Mouse (Mus musculus) midbrain, embryonic 14.5 days (tissue): ENCODE measurements at regions not wholly inside any gene's neighbourhood (a gene's known extent, or its start where the extent isn't known, plus 50 kb on each side); places are given as distances from the start of the nearest gene placed in this dataset.

ENCODE experiments used
- ATAC-seq: fragments of 200-750 bp; cut with Nextera tagmentation; 2 replicates; pipeline ENCODE4 v1.8.0; 2017; ENCODE audit warnings: moderate number of reproducible peaks, moderate library complexity; ENCODE audit not compliant: low FRiP score, low TSS enrichment
- DNase-seq: peaks from one replicate; pipeline ENCODE4 v3.0.0-alpha.2; 2015
- H3K27ac ChIP-seq: fragments of 300-500 bp; sonication (generic); replicated peaks from 2 replicates; pipeline ENCODE4 v1.5.1; 2014; ENCODE audit warnings: mild to moderate bottlenecking, low read depth, low read length, moderate library complexity
- H3K27me3 ChIP-seq: fragments of 300-500 bp; sonication (generic); 2 replicates; pipeline ENCODE4 v1.6.1; 2014; ENCODE audit warnings: low read length, control low read depth, mixed read lengths; ENCODE audit not compliant: control insufficient read depth, insufficient read depth
- H3K36me3 ChIP-seq: fragments of 300-500 bp; sonication (generic); 2 replicates; pipeline ENCODE4 v1.6.1; 2014; ENCODE audit warnings: low read length, control low read depth; ENCODE audit not compliant: control insufficient read depth, insufficient read depth
- H3K4me1 ChIP-seq: fragments of 300-500 bp; sonication (generic); 2 replicates; pipeline ENCODE4 v1.6.1; 2014; ENCODE audit warnings: mild to moderate bottlenecking, antibody characterized with exemption, low read length, control low read depth; ENCODE audit not compliant: control insufficient read depth, insufficient read depth
- H3K4me2 ChIP-seq: fragments of 300-500 bp; sonication (generic); 2 replicates; pipeline ENCODE4 v1.6.1; 2014; ENCODE audit warnings: mild to moderate bottlenecking, low read length, moderate library complexity
- H3K4me3 ChIP-seq: fragments of 300-500 bp; sonication (generic); replicated peaks from 2 replicates; pipeline ENCODE4 v1.5.1; 2014; ENCODE audit warnings: low read depth, low read length
- H3K9ac ChIP-seq: fragments of 300-500 bp; sonication (generic); replicated peaks from 2 replicates; pipeline ENCODE4 v1.6.1; 2014; ENCODE audit warnings: mild to moderate bottlenecking, low read length, moderate library complexity
- H3K9me3 ChIP-seq: fragments of 300-500 bp; sonication (generic); 2 replicates; pipeline ENCODE4 v1.6.1; 2016; ENCODE audit warnings: low read length, control low read depth, mixed read lengths; ENCODE audit not compliant: control insufficient read depth
- WGBS: fragments of 180-500 bp; shearing (Covaris S2); extraction: QIAGEN DNeasy Blood & Tissue Kit; methylation state at CpG from one replicate; pipeline ENCODE4 v1.1.7; 2014; 5-methylcytosine and 5-hydroxymethylcytosine counted together

DNA sequence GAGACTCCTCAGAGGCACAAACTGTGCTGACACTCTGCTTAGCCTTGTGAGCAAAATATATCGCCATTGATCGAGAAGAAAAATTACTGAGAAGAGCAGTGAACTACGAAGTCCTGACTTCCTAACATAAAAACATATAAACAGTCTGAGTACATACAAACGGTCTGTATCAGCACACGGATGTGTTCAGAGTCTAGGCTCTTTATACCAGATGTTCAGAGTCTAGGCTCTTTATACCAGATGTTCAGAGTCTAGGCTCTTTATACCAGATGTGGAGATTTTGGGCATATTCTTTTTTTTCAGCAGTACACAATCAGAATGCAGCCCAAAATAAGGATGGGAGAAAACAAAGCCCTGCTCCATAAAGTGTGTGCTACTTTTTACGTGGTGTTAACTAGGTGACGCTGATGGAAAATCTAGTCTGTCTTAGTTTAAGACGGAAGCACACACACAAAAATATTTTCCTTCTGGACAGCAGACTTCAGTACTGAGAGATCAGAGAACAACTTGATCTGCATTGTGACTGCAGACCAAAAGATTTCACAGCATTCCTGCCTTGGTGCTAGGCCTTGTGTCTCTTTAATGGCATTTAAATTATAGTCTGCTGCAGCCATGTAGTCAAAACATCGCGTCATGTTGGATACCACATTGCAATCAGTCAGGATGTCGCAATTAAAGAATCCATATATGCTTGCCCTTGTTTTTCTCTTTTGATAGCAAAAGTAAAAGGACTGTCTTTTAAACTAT lies 233.6 kb downstream of the Ptprc start:
- WGBS: 93% methylated on average over 11 of the region's 11 CpGs
- H3K4me1 ChIP-seq: no peaks in the 10 kb centered on the region
- DNase-seq (no peak), ATAC-seq (no peak)
- H3K9ac ChIP-seq: no peak overlapping the region
- H3K9me3 ChIP-seq: no peaks in the 10 kb centered on the region
- peaks cover 33% of the 10 kb centered on the region for H3K36me3 ChIP-seq
- H3K27me3 ChIP-seq: no peaks in the 10 kb centered on the region
- no peak overlapping the region for H3K27ac ChIP-seq
- no peak overlapping the region for H3K4me3 ChIP-seq
- no peak overlapping the region for H3K4me2 ChIP-seq

DNA sequence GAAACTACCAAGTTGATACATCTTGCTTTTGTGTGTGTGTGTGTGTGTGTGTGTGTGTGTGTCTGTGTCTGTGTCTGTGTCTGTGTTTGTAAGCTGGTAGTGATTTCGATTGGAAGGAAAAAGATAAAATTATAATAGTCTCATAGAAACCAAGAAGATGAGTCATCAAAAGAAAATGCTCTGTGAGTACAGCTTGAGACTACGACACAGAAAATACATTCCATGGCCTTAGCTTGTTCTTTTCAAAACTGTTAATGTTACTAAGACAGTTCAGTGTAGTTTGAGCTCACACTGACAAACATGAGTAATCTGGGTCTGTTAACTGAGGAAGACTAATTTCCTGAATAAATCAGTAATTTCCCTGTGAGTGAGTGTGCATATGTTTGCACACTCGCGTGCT lies 239.8 kb downstream of the Ptprc start:
- Histone ChIP-seq H3K27me3 (no peaks in the 10 kb centered on the region), H3K36me3 (peaks cover 50% of the 10 kb centered on the region), H3K4me2 (no peak overlapping the region), H3K27ac (no peak overlapping the region), H3K9me3 (no peaks in the 10 kb centered on the region), H3K4me1 (no peaks in the 10 kb centered on the region), H3K9ac (no peak overlapping the region), H3K4me3 (no peak overlapping the region)
- no peak for DNase-seq
- WGBS: 93% methylated on average over 4 of the region's 4 CpGs
- ATAC-seq: no peak

DNA sequence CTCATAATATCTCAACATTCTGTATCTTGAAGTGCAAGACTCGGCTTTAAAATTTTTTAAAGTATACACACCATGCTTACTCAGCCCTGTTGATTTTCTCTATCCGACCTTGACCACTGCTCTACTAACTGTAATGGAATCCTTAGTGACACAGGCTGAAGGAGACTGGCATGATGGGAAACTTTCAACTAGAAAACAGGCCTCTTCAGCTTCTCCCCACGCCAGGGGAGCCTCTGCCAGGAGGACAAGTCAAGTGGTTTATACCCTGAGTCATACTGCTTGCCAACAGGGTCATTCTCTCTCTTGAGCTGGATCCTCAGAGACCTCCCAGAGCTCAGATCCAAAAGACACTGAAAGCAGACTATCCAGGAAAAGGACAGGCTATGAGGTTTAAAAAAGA lies 245.7 kb downstream of the Ptprc start:
- H3K9ac ChIP-seq: no peak overlapping the region
- no peaks in the 10 kb centered on the region for H3K9me3 ChIP-seq
- no peak for DNase-seq
- H3K27me3 ChIP-seq: no peaks in the 10 kb centered on the region
- H3K36me3 ChIP-seq: peaks cover 26% of the 10 kb centered on the region
- H3K4me1 ChIP-seq: peaks cover 37% of the 10 kb centered on the region
- H3K4me3 ChIP-seq: no peak overlapping the region
- H3K4me2 ChIP-seq: no peak overlapping the region
- H3K27ac ChIP-seq: no peak overlapping the region
- no peak for ATAC-seq
- 88% methylated on average over 3 of the region's 3 CpGs for WGBS

DNA sequence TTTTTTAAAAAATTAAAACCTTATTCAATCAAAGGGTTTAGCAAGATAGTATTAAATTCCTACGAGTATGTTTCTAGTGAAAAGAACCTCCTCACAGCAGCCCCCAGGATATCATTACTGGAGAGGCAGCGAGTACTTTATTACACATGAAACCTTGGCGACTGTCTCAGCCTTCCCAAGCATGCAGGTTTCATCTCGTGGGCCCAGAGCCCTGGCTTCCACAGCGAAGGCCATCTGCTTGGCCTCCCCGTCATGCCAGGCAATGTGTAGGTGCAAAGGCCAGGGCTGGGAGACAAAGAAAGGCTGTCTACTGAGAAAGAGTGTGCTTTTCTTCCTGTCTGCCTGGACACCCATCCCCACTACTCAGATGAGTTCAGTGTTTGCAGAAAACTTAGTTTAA lies 247.0 kb downstream of the Ptprc start:
- no peak overlapping the region for H3K4me3 ChIP-seq
- peaks cover 37% of the 10 kb centered on the region for H3K4me1 ChIP-seq
- ATAC-seq (peak; percentile 69; the same call in 1 of the 2 replicates), DNase-seq (peak; percentile 74)
- H3K9me3 ChIP-seq: no peaks in the 10 kb centered on the region
- H3K27me3 ChIP-seq: no peaks in the 10 kb centered on the region
- peaks cover 16% of the 10 kb centered on the region for H3K36me3 ChIP-seq
- H3K27ac ChIP-seq: peak overlapping the region; percentile 89
- H3K9ac ChIP-seq: peak overlapping the region; percentile 45; the same call in 1 of the 2 replicates
- WGBS: 3% methylated on average over 6 of the region's 6 CpGs
- H3K4me2 ChIP-seq: peak overlapping the region; percentile 44

DNA sequence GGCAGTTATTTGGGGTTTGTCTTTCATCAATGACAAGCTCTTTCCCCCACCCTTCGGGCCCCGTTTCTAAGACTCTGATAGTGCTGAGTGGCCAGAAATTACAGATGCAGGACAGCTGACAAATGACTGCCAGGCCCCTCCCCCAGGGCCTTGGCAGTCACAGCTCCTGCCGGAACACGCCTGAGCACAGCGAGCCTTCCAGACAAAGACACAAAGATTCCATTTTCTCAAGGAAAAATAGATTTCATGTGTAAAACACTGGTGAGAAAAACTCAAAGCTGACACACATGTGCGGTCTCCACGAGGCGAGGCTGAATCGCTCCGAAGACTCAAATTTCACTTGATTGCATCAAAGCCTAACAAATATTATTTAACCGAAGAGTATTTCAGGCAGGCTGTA lies 247.6 kb downstream of the Ptprc start:
- peak overlapping the region; percentile 89 for H3K27ac ChIP-seq
- H3K36me3 ChIP-seq: peaks cover 15% of the 10 kb centered on the region
- H3K9me3 ChIP-seq: no peaks in the 10 kb centered on the region
- H3K4me2 ChIP-seq: peak overlapping the region; percentile 44
- DNase-seq: peak; percentile 87
- 9% methylated on average over 11 of the region's 11 CpGs for WGBS
- peaks cover 37% of the 10 kb centered on the region for H3K4me1 ChIP-seq
- H3K4me3 ChIP-seq: no peak overlapping the region; the same call in 1 of the 2 replicates
- H3K9ac ChIP-seq: peak overlapping the region; percentile 45; the same call in 1 of the 2 replicates
- H3K27me3 ChIP-seq: no peaks in the 10 kb centered on the region
- ATAC-seq: peak; percentile 89

GRCm38 (mm10) chr1:137926326-137926725 lies 249.2 kb downstream of the Ptprc start:
- no peak overlapping the region for H3K4me2 ChIP-seq
- no peak overlapping the region for H3K9ac ChIP-seq
- no peaks in the 10 kb centered on the region for H3K9me3 ChIP-seq
- peaks cover 37% of the 10 kb centered on the region for H3K4me1 ChIP-seq
- 52% methylated on average over 4 of the region's 4 CpGs for WGBS
- no peak overlapping the region for H3K4me3 ChIP-seq
- no peaks in the 10 kb centered on the region for H3K27me3 ChIP-seq
- no peak for DNase-seq
- H3K27ac ChIP-seq: no peak overlapping the region
- ATAC-seq: no peak
- peaks cover 5% of the 10 kb centered on the region for H3K36me3 ChIP-seq

- H3K4me2 ChIP-seq: no peak overlapping the region
- H3K9me3 ChIP-seq: no peaks in the 10 kb centered on the region
- WGBS: 89% methylated on average over 6 of the region's 6 CpGs
- ATAC-seq (no peak), DNase-seq (no peak)
- peaks cover 40% of the 10 kb centered on the region for H3K4me1 ChIP-seq
- peaks cover 5% of the 10 kb centered on the region for H3K36me3 ChIP-seq
- H3K9ac ChIP-seq: no peak overlapping the region
- no peak overlapping the region for H3K4me3 ChIP-seq
- peak overlapping the region; percentile 49; the same call in 1 of the 2 replicates for H3K27ac ChIP-seq
- no peaks in the 10 kb centered on the region for H3K27me3 ChIP-seq
Observed at GRCm38 (mm10) chr1:137924156-137924555, 251.4 kb downstream of the Ptprc start.

- Histone ChIP-seq H3K4me3 (no peak overlapping the region), H3K36me3 (peaks cover 5% of the 10 kb centered on the region)
- 92% methylated on average over 2 of the region's 2 CpGs for WGBS
Observed at GRCm38 (mm10) chr1:137923705-137924104, 251.8 kb downstream of the Ptprc start.

GRCm38 (mm10) chr1:137922769-137923168 lies 252.7 kb downstream of the Ptprc start:
- 86% methylated on average over 7 of the region's 7 CpGs for WGBS
- ATAC-seq (no peak), DNase-seq (no peak)
- Histone ChIP-seq H3K9me3 (no peaks in the 10 kb centered on the region), H3K4me2 (no peak overlapping the region), H3K36me3 (peaks cover 5% of the 10 kb centered on the region), H3K27me3 (no peaks in the 10 kb centered on the region), H3K4me3 (no peak overlapping the region), H3K9ac (no peak overlapping the region), H3K27ac (no peak overlapping the region), H3K4me1 (peaks cover 27% of the 10 kb centered on the region)

More at GRCm38 (mm10) chr1:137923705-137924104, 251.8 kb downstream of the Ptprc start:
- Histone ChIP-seq H3K4me1 (peaks cover 36% of the 10 kb centered on the region), H3K27ac (peak overlapping the region; percentile 49; the same call in 1 of the 2 replicates), H3K9me3 (no peaks in the 10 kb centered on the region), H3K9ac (no peak overlapping the region), H3K27me3 (no peaks in the 10 kb centered on the region), H3K4me2 (no peak overlapping the region)
- no peak for ATAC-seq
- DNase-seq: no peak
